Mouse (Mus musculus) olfactory bulb, adult 2 months (tissue): ENCODE measurements around the gene Tex45.

ENCODE experiments used
- CTCF ChIP-seq: fragments of 200-500 bp; IDR thresholded peaks from 2 replicates; pipeline ENCODE4 v1.5.1; 2012; ENCODE audit warnings: low read depth, mild to moderate bottlenecking, low read length, moderate library complexity; ENCODE audit not compliant: insufficient read depth
- POLR2A ChIP-seq: fragments of 200-500 bp; IDR thresholded peaks from 2 replicates; pipeline ENCODE4 v1.6.1; 2012; ENCODE audit warnings: mild to moderate bottlenecking, low read depth, low read length, moderate library complexity; ENCODE audit not compliant: insufficient read depth

- TF ChIP-seq CTCF (no peak), POLR2A (no peak)
Observed at GRCm38 (mm10) chr8:3449226-3449625, 21.4 kb upstream of the Tex45 start.
